Mouse (Mus musculus) T-helper 1 cell (primary cell): ENCODE measurements around the gene Mip.
"Not testable (repeated sequence)": the region's sequence is repeated elsewhere in the genome, so short reads cannot be mapped to it uniquely, and the experiment has no call there.

Source experiments
- in situ Hi-C: fragments of 300-600 bp; cut with MboI, MseI; formaldehyde crosslinking; loops from one replicate; pipeline ENCODE4 v1.15.1; 2025; ENCODE audit warnings: high pct_unique_total_duplicates

Gene Mip

GRCm38 (mm10) chr10:128211390-128212108, 14.1 kb upstream of the Mip start, which contains the start of gene Spryd4:
Gene Spryd4, minus strand, starts transcription at chr10:128211807.
- in situ Hi-C loops: no loop called here

GRCm38 (mm10) chr10:128212148-128212547, 13.5 kb upstream of the Mip start:
- in situ Hi-C loops: no loop called here

DNA sequence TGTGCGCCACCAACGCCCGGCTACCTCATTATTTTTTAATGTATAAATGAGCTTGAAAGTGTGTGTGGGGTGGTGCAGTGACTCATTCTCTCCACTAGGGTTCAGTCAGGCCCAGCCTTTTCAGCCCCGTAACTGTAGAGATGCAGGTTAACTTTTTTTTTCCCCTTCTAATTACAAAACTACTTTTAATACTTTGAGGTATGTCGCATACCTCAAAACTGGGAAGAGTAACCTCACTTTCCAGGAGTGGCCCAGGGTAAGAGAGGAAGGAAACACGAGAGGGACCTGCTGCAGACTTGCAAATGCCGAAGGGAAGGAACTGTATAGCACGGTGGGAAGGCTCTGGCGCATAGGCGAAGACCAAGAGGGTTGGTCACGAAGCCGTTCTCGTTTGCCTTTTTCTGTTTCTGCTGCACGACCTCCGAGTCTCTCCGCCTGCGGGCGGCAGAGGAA, 12.7 kb upstream of the Mip start:
- in situ Hi-C loops: no loop called here

DNA sequence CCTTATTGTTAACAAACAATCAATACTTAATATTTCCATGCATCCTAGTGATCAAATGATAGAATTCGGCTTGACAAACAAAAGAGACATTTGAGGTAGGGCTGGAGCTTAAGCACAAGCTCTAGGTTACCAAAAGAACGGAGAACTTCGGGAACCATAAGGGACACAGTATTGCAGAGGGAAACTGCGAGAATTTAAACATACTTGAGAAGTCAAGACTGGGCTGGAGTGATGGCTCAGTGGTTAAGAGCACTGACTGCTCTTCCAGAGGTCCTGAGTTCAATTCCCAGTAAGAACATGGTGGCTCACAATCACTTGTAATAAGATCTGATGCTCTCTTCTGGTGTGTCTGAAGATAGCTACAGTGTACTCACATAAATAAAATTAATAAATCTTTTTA, 11.5 kb upstream of the Mip start:
- in situ Hi-C loops: not testable (repeated sequence)

- in situ Hi-C loops: no loop called here
Observed at GRCm38 (mm10) chr10:128214981-128215380, 10.7 kb upstream of the Mip start.

- in situ Hi-C loops: no loop called here
Observed at GRCm38 (mm10) chr10:128218387-128219117, 7.1 kb upstream of the Mip start.

- in situ Hi-C loops: no loop called here
Observed at GRCm38 (mm10) chr10:128221533-128222286, 3.9 kb upstream of the Mip start.

DNA sequence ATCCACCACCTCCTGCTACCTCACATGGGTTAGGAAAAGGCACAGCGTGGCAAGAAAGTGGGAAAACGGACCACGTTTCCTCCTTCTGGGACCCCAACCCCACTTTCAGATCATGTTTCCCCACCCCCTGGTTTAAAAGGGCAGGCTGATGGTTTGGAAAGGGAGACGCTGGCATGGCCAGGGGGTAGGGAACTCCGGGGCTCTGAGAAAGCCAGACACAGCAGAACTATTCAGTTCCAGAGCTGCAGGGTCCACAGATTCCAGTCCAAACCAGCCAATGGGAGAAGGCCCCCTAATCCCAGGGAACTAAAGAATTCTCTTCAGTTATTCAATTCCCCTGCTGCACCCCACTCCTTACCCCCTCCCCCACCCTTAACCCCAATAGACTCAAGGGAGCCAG, 574 bp upstream of the Mip start:
- in situ Hi-C loops: no loop called here

- in situ Hi-C loops: no loop called here
Observed at GRCm38 (mm10) chr10:128227592-128227991, 2.0 kb downstream of the Mip start.

DNA sequence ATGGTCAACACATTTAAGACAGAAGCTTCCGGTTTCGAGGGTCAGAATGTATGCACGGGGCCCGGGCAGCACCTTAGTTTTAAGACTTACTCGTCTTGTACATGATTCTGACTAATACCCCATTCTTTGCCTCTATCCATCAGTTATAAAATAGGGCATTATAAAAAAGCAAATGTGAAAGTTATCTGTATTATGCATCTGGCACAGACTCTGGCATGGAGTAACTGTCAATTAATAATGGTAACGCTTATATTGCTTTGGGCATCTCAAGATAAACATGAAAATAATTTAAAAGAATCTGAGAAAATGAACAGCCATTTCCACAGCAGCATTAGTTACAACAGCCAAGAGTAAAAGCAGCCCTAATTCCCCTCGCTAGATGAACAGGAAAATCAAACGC, 2.4 kb downstream of the Mip start:
- in situ Hi-C loops: no loop called here

DNA sequence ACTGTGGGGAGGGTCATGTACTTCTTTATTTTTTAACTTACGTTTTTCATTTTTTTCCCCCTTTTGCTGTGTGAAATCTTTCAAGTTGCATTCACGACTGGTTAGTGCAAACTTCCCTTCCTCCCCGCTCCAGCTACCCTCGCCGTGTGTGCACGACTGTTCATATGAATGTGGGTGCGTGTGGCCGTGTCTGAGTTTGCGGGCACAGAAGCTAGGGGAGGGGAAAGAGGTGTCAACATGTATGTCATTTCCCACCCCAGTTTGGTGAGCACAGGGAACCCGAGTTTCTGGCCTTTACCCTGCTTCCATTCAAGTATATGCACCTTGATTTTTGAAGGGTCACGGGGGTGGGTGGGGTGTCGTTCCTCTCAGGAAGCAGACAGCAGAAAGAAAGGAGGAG, 4.9 kb downstream of the Mip start:
- in situ Hi-C loops: no loop called here

DNA sequence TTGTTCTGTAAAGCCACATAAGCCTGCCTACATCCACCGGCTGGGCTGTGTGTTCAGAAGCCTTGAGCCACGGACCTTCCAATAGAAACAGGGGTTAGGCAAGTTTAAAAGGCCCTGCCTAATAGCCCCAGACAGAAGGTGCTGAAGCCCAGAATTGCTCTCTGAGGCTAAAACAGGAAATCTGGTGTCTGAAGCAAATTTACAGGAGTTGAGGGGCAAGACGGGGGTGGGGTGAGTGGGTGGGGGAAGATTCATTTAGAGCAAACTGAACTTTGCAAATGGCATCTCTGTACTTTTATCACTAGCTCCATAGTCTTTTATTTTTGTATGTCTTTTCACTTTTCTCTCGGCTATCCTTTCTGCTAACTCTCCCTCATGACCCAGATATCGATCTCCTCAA, 5.5 kb downstream of the Mip start:
- in situ Hi-C loops: no loop called here

- in situ Hi-C loops: no loop called here
Observed at GRCm38 (mm10) chr10:128231697-128232419, 6.2 kb downstream of the Mip start, which contains the start of gene Timeless. Gene Timeless, plus strand, starts transcription at chr10:128232065.

DNA sequence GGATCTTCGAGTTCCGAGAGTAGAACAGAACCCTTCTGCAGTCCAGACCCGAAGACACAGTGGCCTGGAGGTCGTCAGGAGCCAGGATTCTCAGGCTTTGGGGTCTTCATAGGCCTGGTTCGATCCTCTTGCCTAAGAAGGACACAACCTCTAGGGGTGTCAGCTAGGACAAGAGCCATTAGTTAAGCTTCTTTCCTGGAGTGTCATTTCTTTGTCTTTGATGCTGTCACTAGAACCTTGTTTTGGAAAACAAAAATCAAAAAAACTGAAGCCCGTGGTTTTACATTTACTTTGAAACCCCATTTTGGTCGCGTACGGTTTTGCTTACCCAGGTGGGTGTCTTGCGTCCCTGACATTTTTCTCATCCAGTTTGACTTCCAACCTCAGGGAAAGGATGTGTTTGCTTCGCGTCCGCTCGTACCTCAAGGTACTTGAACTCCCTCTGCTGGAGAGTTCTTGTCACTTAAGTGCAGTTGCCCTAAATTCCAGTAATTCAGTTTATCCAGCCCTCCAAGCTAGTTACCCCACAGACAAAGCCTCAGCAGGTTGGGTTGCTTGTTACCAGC, 6.9 kb downstream of the Mip start:
- in situ Hi-C loops: no loop called here

DNA sequence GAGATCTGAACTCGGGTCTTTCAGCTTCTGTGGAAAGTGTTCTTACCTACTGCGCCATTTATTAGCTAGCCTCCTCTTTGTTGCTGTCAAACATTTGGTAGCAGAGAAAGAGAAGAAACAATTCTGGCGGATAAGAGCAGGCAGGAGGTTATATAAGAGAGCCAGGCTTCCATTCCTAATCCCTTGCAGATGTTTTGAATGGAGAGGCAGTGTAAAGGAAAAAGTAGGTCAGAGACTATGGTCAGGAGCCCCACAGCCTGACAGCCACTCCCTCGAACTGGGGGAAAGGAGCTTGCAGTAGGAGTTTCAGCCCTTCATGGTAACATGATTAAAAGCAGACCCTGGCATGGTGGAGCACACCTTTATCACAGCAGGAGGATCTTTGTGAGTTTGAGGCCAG, 10.7 kb downstream of the Mip start:
- in situ Hi-C loops: no loop called here

- in situ Hi-C loops: no loop called here
Observed at GRCm38 (mm10) chr10:128237807-128238480, 12.3 kb downstream of the Mip start.

DNA sequence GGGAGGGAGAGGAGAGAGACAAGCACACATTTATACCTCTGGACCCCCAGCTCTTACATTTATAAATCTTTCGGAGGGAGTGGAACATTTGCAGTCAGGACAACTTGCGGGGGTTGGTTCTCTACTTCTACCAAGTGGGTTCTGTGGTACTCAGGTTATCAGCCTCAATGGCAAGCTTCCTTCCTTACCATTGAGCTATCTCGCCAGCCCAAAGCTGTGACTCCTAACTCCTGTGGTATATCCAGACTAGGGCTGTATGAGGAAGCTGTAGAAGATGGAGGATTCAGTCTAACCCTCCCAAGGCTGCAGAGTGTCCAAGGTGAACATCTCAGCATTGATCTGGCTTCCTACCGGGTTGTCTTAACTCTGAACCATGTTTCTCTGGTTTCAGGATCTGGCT, 13.5 kb downstream of the Mip start:
- in situ Hi-C loops: no loop called here

- in situ Hi-C loops: no loop called here
Observed at GRCm38 (mm10) chr10:128240131-128240530, 14.5 kb downstream of the Mip start.

DNA sequence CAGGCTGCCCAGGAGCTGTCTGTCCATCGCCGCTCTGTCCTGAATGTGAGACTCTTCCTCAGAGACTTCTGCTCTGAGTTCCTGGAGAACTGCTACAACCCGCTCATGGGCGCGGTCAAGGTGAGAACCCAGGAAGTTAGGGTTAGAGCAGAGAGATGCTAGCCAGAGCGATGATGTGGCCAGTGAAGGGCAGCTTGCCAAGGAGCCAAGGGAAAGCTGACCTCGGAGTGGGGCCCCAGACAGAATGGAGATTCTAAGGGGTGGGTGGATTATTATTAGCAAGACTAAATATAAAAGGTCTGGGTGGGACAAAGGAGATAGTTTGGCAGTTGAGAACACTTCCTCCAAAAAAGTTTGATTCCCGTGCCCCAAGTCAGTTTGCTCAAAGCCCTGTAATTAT, 17.6 kb downstream of the Mip start:
- in situ Hi-C loops: no loop called here

- in situ Hi-C loops: no loop called here
Observed at GRCm38 (mm10) chr10:128244121-128244520, 18.5 kb downstream of the Mip start.
